Mouse (Mus musculus) layer of hippocampus, adult 2 months (tissue): ENCODE results near the gene Grb14. TPM values are rescaled to one million over a fixed set of nuclear protein-coding genes. Genes with fewer than 3 reads are reported as not detected.

Source experiments
- DNase-seq, 2 experiments: peaks; one replicate each; pipeline ENCODE4 v3.0.0; 2022; ENCODE audit warnings: low spot score in 2 of 2
- H3K27ac ChIP-seq: fragments of 200-600 bp; 2 replicates; pipeline ENCODE4 v1.8.1; 2022
- H3K4me3 ChIP-seq: fragments of 200-600 bp; 2 replicates; pipeline ENCODE4 v1.8.1; 2022; ENCODE audit warnings: mild to moderate bottlenecking
- CTCF ChIP-seq: fragments of 200-600 bp; conservative IDR thresholded peaks from 2 replicates; pipeline ENCODE4 v1.8.1; 2022; ENCODE audit warnings: antibody characterized with exemption, mild to moderate bottlenecking, moderate library complexity
- total RNA-seq, 2 experiments: library from RNA; stranded (reverse); gene quantifications; 2 replicates each; pipeline ENCODE4 v1.2.3; 2021

Gene Grb14
- total RNA-seq, 2 experiments from 2014 or later = 41.5 to 44.1 TPM

DNA sequence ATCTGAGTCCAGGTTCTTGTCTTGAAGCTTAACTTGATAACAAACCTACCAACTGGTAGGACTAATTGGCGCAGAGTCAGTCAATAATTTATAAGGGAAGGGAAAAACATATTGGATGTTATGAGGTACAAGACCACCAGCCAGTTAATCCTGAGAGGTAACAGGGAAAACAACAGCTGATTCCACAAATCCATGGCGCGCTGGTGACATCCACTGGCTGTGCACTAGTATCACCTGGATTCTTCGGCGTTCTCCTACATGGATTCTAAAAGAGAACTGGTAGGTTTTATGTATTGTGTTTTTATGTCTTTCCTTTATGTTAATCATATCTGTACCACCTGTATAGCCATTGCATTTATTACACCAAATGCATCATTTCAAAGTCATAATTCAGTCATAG, 119.9 kb downstream of the Grb14 start:
- DNase-seq = no peak
- H3K4me3 ChIP-seq = no peak overlapping the region

DNA sequence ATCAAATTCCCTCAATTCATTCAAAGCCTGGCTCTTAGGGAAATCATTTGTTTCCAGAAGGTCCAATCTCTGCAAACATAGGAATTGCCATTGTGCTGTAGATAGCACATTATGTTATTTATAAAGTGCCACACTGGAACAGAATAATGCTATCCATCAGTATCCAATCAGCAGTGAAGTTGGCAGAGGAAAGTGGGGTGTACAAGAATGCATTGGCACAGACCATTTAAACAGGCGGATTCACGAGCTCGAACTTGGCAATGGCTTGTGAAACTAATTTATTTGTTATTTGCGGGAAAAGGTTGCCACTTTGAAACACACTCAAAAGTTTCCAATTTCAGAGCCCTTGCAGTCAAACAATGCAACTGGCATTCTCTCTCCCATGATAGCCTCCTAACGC, 126.9 kb downstream of the Grb14 start:
- TF ChIP-seq CTCF = no peak
- DNase-seq = peak; percentile 17 to 61
- Histone ChIP-seq H3K4me3 (no peak overlapping the region), H3K27ac (no peak overlapping the region)

More for the DNA sequence above, 119.9 kb downstream of the Grb14 start:
- peak; percentile 66 for TF ChIP-seq CTCF
- peak overlapping the region; percentile 19; the same call in 1 of the 2 replicates for H3K27ac ChIP-seq

DNA sequence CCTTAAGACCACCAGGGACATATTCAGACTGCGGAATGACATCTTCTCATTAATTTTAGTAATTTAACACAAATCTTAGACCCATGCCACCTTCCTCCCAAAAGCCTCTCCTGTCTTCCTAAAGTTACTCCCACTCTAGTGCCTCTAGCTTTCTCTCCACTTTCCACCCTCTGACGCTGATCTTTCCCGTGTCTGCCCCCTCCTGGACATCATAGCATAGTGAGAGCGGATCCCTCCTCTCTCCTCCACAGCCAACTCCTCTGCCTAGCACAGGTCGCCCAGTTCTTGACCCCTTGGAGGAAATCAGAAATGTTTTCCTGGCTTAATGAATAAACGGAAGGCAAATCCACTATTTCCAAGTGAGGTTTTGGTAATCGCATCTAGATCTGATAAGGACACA, 131.6 kb downstream of the Grb14 start:
- no peak for DNase-seq
- Histone ChIP-seq H3K4me3 (no peak overlapping the region), H3K27ac (no peak overlapping the region)
- peak; percentile 32 for TF ChIP-seq CTCF

DNA sequence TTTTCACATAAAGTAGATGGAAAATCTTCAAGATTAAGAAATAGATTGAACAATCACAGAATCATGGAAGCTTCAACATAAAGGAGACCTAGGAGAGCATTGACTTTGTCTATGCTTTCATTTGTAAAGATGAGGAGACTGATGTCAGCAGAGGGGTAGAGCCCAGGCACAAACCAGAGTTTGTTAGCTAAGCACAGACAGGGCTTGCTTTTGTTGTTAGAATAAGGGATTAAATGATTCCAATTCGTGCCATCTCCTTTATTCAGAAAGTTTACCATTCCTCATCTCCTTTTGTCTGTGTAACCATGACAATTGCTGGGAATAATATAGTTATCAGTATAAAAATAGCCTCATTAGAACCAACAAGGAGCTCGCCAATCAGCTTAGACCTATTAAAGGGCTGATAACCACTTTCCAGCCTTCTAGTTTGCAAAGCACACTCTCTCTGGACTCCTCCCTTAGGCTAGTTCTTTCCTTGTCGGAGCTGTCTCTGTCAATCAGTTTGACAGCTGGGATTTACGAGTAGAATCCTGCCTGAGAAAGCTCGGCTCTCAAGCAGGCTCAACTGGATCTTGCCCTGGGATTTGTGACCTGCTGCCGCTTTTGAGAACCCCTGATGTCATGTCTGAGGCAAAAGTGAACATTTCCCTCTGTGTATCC, 137.6 kb downstream of the Grb14 start:
- no peak for TF ChIP-seq CTCF
- DNase-seq = no peak
- no peak overlapping the region for H3K4me3 ChIP-seq
- peak overlapping the region; percentile 76 for H3K27ac ChIP-seq

DNA sequence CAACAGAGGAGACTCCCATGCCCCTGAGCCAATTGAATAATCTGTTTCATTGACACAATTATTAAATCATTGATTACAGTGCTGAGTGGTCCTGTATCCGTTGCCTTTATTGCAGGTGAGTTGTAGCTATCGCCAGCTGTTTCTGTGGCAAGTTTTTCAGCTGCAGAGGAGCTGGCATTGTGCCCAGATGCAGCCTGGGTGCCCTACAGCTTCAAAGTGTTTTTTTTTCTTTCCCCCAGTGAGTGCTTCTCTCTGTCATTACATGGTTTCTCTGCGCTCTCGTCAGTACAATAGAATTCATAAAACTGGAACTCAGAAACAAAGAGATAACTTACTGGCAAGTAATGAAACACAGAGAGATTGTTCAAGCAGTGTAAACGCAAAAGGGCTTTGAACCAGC, 139.1 kb downstream of the Grb14 start:
- TF ChIP-seq CTCF = no peak

DNA sequence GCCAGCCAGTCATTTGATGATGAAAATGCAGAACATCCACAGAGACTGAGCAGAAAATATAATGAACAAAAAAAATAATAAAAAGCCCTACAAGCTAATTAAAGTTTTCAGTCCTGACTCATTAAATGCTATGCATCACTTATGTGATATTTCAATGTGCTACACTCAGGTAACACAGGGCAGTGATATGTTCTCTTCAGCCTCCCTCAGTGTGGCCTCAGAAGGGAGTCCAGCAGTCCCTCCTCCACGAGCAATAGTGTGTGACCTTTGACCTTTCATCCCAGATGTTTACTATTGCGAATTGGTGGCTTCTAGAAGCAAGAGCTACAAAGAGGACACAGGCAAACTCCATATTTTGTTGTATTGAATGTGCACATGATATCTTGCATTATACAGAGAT, 146.5 kb downstream of the Grb14 start:
- no peak for DNase-seq
- Histone ChIP-seq H3K4me3 (no peak overlapping the region), H3K27ac (no peak overlapping the region)
- no peak for TF ChIP-seq CTCF

More for the DNA sequence above, 139.1 kb downstream of the Grb14 start:
- no peak for DNase-seq
- no peak overlapping the region for H3K4me3 ChIP-seq
- 0 out of 2 replicates have a peak overlapping the region, but pooled peaks have one; percentile 76 for H3K27ac ChIP-seq

Other genes starting within 250 kb of the Grb14 start
- gene Cobll1, start 214.4 kb upstream of the Grb14 start, total RNA-seq = 1 to 10 TPM; 6.8 to 8.5 TPM